In the genomic region with DNA sequence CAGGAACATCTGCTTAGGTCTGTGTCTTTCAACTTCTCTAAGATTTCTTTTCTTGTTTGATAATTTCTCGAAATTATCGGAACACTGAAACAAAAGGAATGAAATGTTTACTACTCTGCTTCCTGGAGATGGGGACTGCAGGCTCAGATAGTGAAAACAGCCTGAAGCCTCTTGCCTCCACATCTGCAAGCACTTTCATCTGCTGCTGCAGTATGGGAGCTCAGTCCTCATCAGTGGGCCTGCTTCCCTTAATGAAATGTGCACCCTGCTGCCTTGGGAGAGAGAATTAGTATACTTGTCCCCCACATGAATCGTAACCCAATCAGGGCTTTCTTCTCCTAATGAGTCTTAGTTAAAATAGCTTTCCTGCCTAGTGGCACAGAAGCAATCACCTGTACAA, we compare ENCODE assay signal across 14 mouse cellular contexts. TPM values are rescaled to one million over a fixed set of nuclear protein-coding genes. Genes with fewer than 3 reads are reported as not detected.
"Had no signal": no experiment of that assay in that cellular context is flagged by ENCODE, and none has a peak within 500 bp of the region (broad histone marks: within the 10 kb centered on the region; RNA-seq: fewer than 3 reads in every experiment).

No protein-coding gene starts in this region.

- H3K27ac ChIP-seq: left cerebral cortex, adult 2 months; limb, embryonic 10.5 days; liver, embryonic 15.5 days; midbrain, embryonic 15.5 days; neural tube, embryonic 12.5 days had no signal

- H3K4me3 ChIP-seq: left cerebral cortex, adult 2 months; limb, embryonic 10.5 days; liver, embryonic 15.5 days; midbrain, embryonic 15.5 days; neural tube, embryonic 12.5 days had no signal

- DNase-seq: kidney, adult 8-10 months; kidney, postnatal 25 days; lung, adult 2 months; thymus, postnatal 36 days had no signal

- H3K27me3 ChIP-seq: liver, embryonic 15.5 days; midbrain, embryonic 15.5 days; neural tube, embryonic 12.5 days had no signal

- H3K9me3 ChIP-seq: limb, embryonic 10.5 days; liver, embryonic 15.5 days; midbrain, embryonic 15.5 days; neural tube, embryonic 12.5 days had no signal

- H3K4me1 ChIP-seq: limb, embryonic 10.5 days; liver, embryonic 15.5 days; midbrain, embryonic 15.5 days; neural tube, embryonic 12.5 days had no signal

- ATAC-seq: midbrain, embryonic 15.5 days had no signal

- H3K4me2 ChIP-seq: liver, embryonic 11.5 days; liver, embryonic 15.5 days; midbrain, embryonic 11.5 days; midbrain, embryonic 15.5 days; neural tube, embryonic 12.5 days had no signal

- H3K9ac ChIP-seq: liver, embryonic 15.5 days; midbrain, embryonic 15.5 days; neural tube, embryonic 12.5 days had no signal

RNA-seq across cellular contexts. Expression of gene Lhx6, which starts 23.8 kb away (rescaled TPM):
- total RNA-seq: megakaryocyte progenitor cell, adult 5-6 weeks; monocyte, adult 5-6 weeks; neutrophil, adult 5-6 weeks had no signal
